Mouse (Mus musculus) MEL (cell line): ENCODE results near the gene Eif2ak1. TPM values are rescaled to one million over a fixed set of nuclear protein-coding genes. Genes with fewer than 3 reads are reported as not detected.

Experiments used
- DNase-seq: peaks from one replicate; pipeline ENCODE4 v3.0.0; 2011; ENCODE audit warnings: low read depth, low spot score
- H3K27ac ChIP-seq: 2 replicates; pipeline ENCODE4 v1.5.1; 2012; ENCODE audit warnings: low read depth, mild to moderate bottlenecking, control low read depth, low read length, moderate library complexity; ENCODE audit not compliant: control insufficient read depth
- H3K27me3 ChIP-seq, 2 experiments: fragments of 150-350 bp in 1 of 2; sonication (generic) in 1 of 2; 2 replicates each; pipeline ENCODE4 v1.6.1; 2012; ENCODE audit warnings: low read length in 2 of 2, mild to moderate bottlenecking in 2 of 2, improper control_type of control experiment in 1 of 2, moderate library complexity in 1 of 2; ENCODE audit not compliant: insufficient read depth in 2 of 2, control insufficient read depth in 1 of 2
- H3K36me3 ChIP-seq, 2 experiments: 2 replicates each; pipeline ENCODE4 v1.6.1; 2012 to 2014; ENCODE audit warnings: low read length in 2 of 2, improper control_type of control experiment in 1 of 2, inconsistent platforms in 1 of 2, mild to moderate bottlenecking in 1 of 2; ENCODE audit not compliant: insufficient read depth in 2 of 2, control insufficient read depth in 1 of 2
- H3K4me1 ChIP-seq, 2 experiments: fragments of 150-350 bp in 1 of 2; sonication (generic) in 1 of 2; 2 replicates each; pipeline ENCODE4 v1.6.1; 2012; ENCODE audit warnings: low read length in 2 of 2, improper control_type of control experiment in 1 of 2, mild to moderate bottlenecking in 1 of 2; ENCODE audit not compliant: insufficient read depth in 2 of 2, control insufficient read depth in 1 of 2
- H3K4me3 ChIP-seq, 2 experiments: fragments of 150-350 bp in 1 of 2; sonication (generic) in 1 of 2; 2 replicates each; pipeline ENCODE4 v1.5.1; 2012; ENCODE audit warnings: low read depth in 2 of 2, low read length in 2 of 2, mild to moderate bottlenecking in 2 of 2, moderate library complexity in 2 of 2, control low read depth in 1 of 2, improper control_type of control experiment in 1 of 2; ENCODE audit not compliant: control insufficient read depth in 1 of 2, insufficient read depth in 1 of 2
- H3K79me2 ChIP-seq: 2 replicates; pipeline ENCODE4 v1.6.1; 2012; ENCODE audit warnings: mild to moderate bottlenecking, low read length, moderate library complexity; ENCODE audit not compliant: control insufficient read depth, poor library complexity, insufficient read depth
- H3K9ac ChIP-seq: 2 replicates; pipeline ENCODE4 v1.6.1; 2012; ENCODE audit warnings: low read depth, mild to moderate bottlenecking, control low read depth, low read length, moderate library complexity; ENCODE audit not compliant: control insufficient read depth, poor library complexity, severe bottlenecking
- H3K9me3 ChIP-seq: fragments of 150-350 bp; sonication (generic); replicated peaks from 2 replicates; pipeline ENCODE4 v1.6.1; 2012; ENCODE audit warnings: mild to moderate bottlenecking, low read length, improper control_type of control experiment, moderate library complexity; ENCODE audit not compliant: insufficient read depth
- BHLHE40 ChIP-seq: IDR thresholded peaks from 2 replicates; pipeline ENCODE4 v1.6.1; 2012; ENCODE audit warnings: low read depth, mild to moderate bottlenecking, inconsistent platforms, low read length, improper control_type of control experiment, borderline replicate concordance
- CHD2 ChIP-seq: IDR thresholded peaks from 2 replicates; pipeline ENCODE4 v1.6.1; 2011; ENCODE audit warnings: low read length, improper control_type of control experiment
- CTCF ChIP-seq, 3 experiments: IDR thresholded peaks in 2 of 3; conservative IDR thresholded peaks in 1 of 3; 2 replicates each; pipeline ENCODE4 v1.5.1; 2011 to 2012; ENCODE audit warnings: low read length in 3 of 3, low read depth in 2 of 3, mild to moderate bottlenecking in 2 of 3, improper control_type of control experiment in 1 of 3, inconsistent platforms in 1 of 3, mixed read lengths in 1 of 3, moderate library complexity in 1 of 3; ENCODE audit not compliant: control insufficient read depth in 1 of 3, insufficient read depth in 1 of 3, poor library complexity in 1 of 3, severe bottlenecking in 1 of 3
- E2F4 ChIP-seq: IDR thresholded peaks from 2 replicates; pipeline ENCODE4 v1.6.1; 2011; ENCODE audit warnings: low read depth, low read length, improper control_type of control experiment, borderline replicate concordance
- ELF1 ChIP-seq: IDR thresholded peaks from 2 replicates; pipeline ENCODE4 v1.6.1; 2014; ENCODE audit warnings: low read depth, mild to moderate bottlenecking, inconsistent platforms, low read length, improper control_type of control experiment, moderate library complexity
- EP300 ChIP-seq, 2 experiments: IDR thresholded peaks; 2 replicates each; pipeline ENCODE4 v1.6.1; 2011; ENCODE audit warnings: improper control_type of control experiment in 2 of 2, low read length in 2 of 2, low read depth in 1 of 2, mild to moderate bottlenecking in 1 of 2
- GABPA ChIP-seq: IDR thresholded peaks from 2 replicates; pipeline ENCODE4 v1.6.1; 2012; ENCODE audit warnings: low read depth, mild to moderate bottlenecking, inconsistent platforms, low read length, improper control_type of control experiment, moderate library complexity
- GATA1 ChIP-seq: IDR thresholded peaks from 2 replicates; pipeline ENCODE4 v1.6.1; 2011; ENCODE audit warnings: low read depth, low read length, improper control_type of control experiment
- HCFC1 ChIP-seq: IDR thresholded peaks from 2 replicates; pipeline ENCODE4 v1.6.1; 2012; ENCODE audit warnings: low read depth, mild to moderate bottlenecking, inconsistent platforms, low read length, improper control_type of control experiment, moderate library complexity
- JUND ChIP-seq: IDR thresholded peaks from 2 replicates; pipeline ENCODE4 v1.6.1; 2011; ENCODE audit warnings: low read depth, mild to moderate bottlenecking, improper control_type of control experiment, low read length
- KAT2A ChIP-seq: conservative IDR thresholded peaks from 2 replicates; pipeline ENCODE4 v1.6.1; 2012; ENCODE audit warnings: low read depth, low read length, improper control_type of control experiment, inconsistent platforms
- MAFK ChIP-seq: IDR thresholded peaks from 2 replicates; pipeline ENCODE4 v1.6.1; 2011; ENCODE audit warnings: low read depth, mild to moderate bottlenecking, low read length, improper control_type of control experiment, borderline replicate concordance
- MAZ ChIP-seq: IDR thresholded peaks from 2 replicates; pipeline ENCODE4 v1.6.1; 2012; ENCODE audit warnings: low read depth, mild to moderate bottlenecking, inconsistent platforms, low read length, improper control_type of control experiment
- MYB ChIP-seq: IDR thresholded peaks from 2 replicates; pipeline ENCODE4 v1.6.1; 2011; ENCODE audit warnings: mild to moderate bottlenecking, low read depth, low read length, improper control_type of control experiment
- MYC ChIP-seq: IDR thresholded peaks from 2 replicates; pipeline ENCODE4 v1.6.1; 2011; ENCODE audit warnings: low read depth, mild to moderate bottlenecking, low read length, improper control_type of control experiment, moderate library complexity
- NRF1 ChIP-seq: IDR thresholded peaks from 2 replicates; pipeline ENCODE4 v1.6.1; 2014; ENCODE audit warnings: low read depth, mild to moderate bottlenecking, inconsistent platforms, low read length, improper control_type of control experiment, moderate library complexity; ENCODE audit not compliant: poor library complexity, insufficient read depth, severe bottlenecking
- POLR2A ChIP-seq, 2 experiments: IDR thresholded peaks; 2 replicates each; pipeline ENCODE4 v1.6.1; 2011 to 2012; ENCODE audit warnings: low read length in 2 of 2, mild to moderate bottlenecking in 2 of 2, control low read depth in 1 of 2, improper control_type of control experiment in 1 of 2, low read depth in 1 of 2, moderate library complexity in 1 of 2; ENCODE audit not compliant: control insufficient read depth in 1 of 2, insufficient read depth in 1 of 2, poor library complexity in 1 of 2
- POLR2AphosphoS5 ChIP-seq: IDR thresholded peaks from 2 replicates; pipeline ENCODE4 v1.6.1; 2012; ENCODE audit warnings: low read depth, borderline replicate concordance, mild to moderate bottlenecking, inconsistent platforms, low read length, moderate library complexity, mixed read lengths
- SMC3 ChIP-seq: IDR thresholded peaks from 2 replicates; pipeline ENCODE4 v1.6.1; 2011; ENCODE audit warnings: low read depth, low read length, improper control_type of control experiment
- TAL1 ChIP-seq: IDR thresholded peaks from 2 replicates; pipeline ENCODE4 v1.6.1; 2012; ENCODE audit warnings: mild to moderate bottlenecking, inconsistent platforms, low read length, moderate library complexity, mixed read lengths
- USF1 ChIP-seq: IDR thresholded peaks from 2 replicates; pipeline ENCODE4 v1.6.1; 2014; ENCODE audit warnings: low read depth, mild to moderate bottlenecking, inconsistent platforms, low read length, improper control_type of control experiment, moderate library complexity
- USF2 ChIP-seq, 2 experiments: IDR thresholded peaks; 2 replicates each; pipeline ENCODE4 v1.6.1; 2011 to 2012; ENCODE audit warnings: improper control_type of control experiment in 2 of 2, low read length in 2 of 2, borderline replicate concordance in 1 of 2, inconsistent platforms in 1 of 2, low read depth in 1 of 2, mild to moderate bottlenecking in 1 of 2; ENCODE audit not compliant: insufficient read depth in 1 of 2
- ZC3H11A ChIP-seq: IDR thresholded peaks from 2 replicates; pipeline ENCODE4 v1.6.1; 2012; ENCODE audit warnings: low read depth, mild to moderate bottlenecking, inconsistent platforms, low read length, improper control_type of control experiment
- ZNF384 ChIP-seq: IDR thresholded peaks from 2 replicates; pipeline ENCODE4 v1.6.1; 2012; ENCODE audit warnings: low read depth, mild to moderate bottlenecking, inconsistent platforms, low read length, improper control_type of control experiment
- polyA plus RNA-seq, 2 experiments: library from polyadenylated mRNA; stranded (reverse) in 1 of 2; unstranded in 1 of 2; fragments of >175 nt in 1 of 2; fragments of >200 nt in 1 of 2; gene quantifications; 2 replicates each; pipeline versions ENCODE4 v1.2.1 to v1.2.4; 2012; ENCODE audit warnings: low replicate concordance in 2 of 2, low read depth in 1 of 2; ENCODE audit not compliant: insufficient read length in 2 of 2, insufficient read depth in 1 of 2, missing spikeins in 1 of 2
- total RNA-seq: library from RNA; depleted of rRNA; stranded (reverse); fragments of 300-350 nt; gene quantifications from 2 replicates; pipeline ENCODE4 v1.2.3, GENCODE M21; 2012

Eif2ak1 gene
- total and polyA plus RNA-seq, 3 experiments: 14.8 to 33.5 (median 26.7) TPM

DNA sequence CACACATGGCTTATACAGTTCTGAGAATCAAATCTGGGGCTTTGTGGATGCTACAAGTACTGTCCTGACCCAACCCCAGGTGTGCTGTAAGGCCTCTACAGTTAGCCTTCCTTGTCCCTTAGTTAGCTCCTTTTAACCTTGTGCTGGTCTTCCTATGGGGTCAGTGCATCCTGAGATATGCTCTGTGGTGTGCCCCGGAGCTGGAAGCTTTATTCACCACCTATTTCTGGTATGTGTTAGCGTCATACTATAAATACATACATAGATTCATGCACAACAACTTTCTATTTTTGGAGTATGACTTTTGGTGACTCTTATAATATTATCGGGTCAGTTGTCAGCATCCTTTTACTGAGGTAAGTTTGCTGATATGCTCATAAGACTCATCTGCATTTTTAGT, 67.7 kb downstream of the Eif2ak1 start:
- H3K9ac ChIP-seq: no peak overlapping the region
- no peak for DNase-seq
- no peaks in the 10 kb centered on the region for H3K27me3 ChIP-seq
- H3K9me3 ChIP-seq: no peaks in the 10 kb centered on the region
- H3K36me3 ChIP-seq: peaks cover 0 to 15% of the 10 kb centered on the region in 2 experiments; a peak in 2 of 4 replicates
- H3K4me3 ChIP-seq: no peak overlapping the region
- TF ChIP-seq POLR2A (IDR thresholded peaks at IDR 0.05; ENCODE audit: control insufficient read depth in 1 of 2, insufficient read depth in 1 of 2, low read depth in 1 of 2, low read length in 2 of 2, poor library complexity in 1 of 2) (no peak), ZNF384 (no peak), USF1 (no peak), NRF1 (no peak), E2F4 (no peak), HCFC1 (no peak), MYB (no peak), ZC3H11A (no peak), JUND (no peak), GATA1 (no peak), MYC (no peak), SMC3 (no peak)
- H3K27ac ChIP-seq: no peak overlapping the region
- H3K79me2 ChIP-seq: no peaks in the 10 kb centered on the region
- H3K4me1 ChIP-seq: no peaks in the 10 kb centered on the region

DNA sequence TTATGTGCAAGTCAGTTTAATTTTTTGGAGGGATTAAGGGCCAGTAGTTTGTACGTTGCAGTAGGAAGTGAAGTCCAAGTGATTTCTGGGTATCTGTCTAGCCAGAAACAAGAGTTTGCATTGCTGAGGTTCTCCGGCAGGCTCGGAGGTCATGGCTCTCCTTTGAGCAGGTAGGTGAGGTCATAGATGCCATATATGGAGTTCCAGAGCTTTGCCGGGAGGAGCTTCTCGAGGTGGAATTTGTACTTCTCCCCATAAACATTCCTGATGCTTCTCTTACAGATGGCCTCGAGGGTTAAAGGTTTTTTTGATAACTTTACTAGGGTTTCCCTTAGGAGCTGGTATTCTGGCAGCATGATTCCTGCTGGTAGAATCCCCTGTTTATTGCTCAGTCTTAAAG, 73.2 kb downstream of the Eif2ak1 start:
- Histone ChIP-seq H3K4me3 (no peak overlapping the region), H3K9ac (no peak overlapping the region), H3K27me3 (no peaks in the 10 kb centered on the region), H3K27ac (no peak overlapping the region), H3K36me3 (peaks cover 5 to 9% of the 10 kb centered on the region in 2 experiments), H3K9me3 (no peaks in the 10 kb centered on the region), H3K79me2 (no peaks in the 10 kb centered on the region), H3K4me1 (peaks cover 2 to 13% of the 10 kb centered on the region in 2 experiments)
- TF ChIP-seq GATA1 (no peak), EP300 (IDR thresholded peaks at IDR 0.05; ENCODE audit: low read depth in 1 of 2, low read length in 2 of 2) (no peak), POLR2AphosphoS5 (no peak), NRF1 (no peak), ZC3H11A (no peak), E2F4 (no peak), GABPA (no peak), BHLHE40 (no peak), TAL1 (no peak), USF2 (IDR thresholded peaks at IDR 0.05; ENCODE audit: borderline replicate concordance in 1 of 2, insufficient read depth in 1 of 2, low read depth in 1 of 2, low read length in 2 of 2) (no peak), KAT2A (no peak), CHD2 (no peak), ELF1 (no peak), MAFK (no peak), USF1 (no peak), CTCF (IDR thresholded peaks at IDR 0.05 in 2 of 3, conservative IDR thresholded peaks at IDR 0.05 in 1 of 3; ENCODE audit: control insufficient read depth in 1 of 3, insufficient read depth in 1 of 3, low read depth in 2 of 3, low read length in 3 of 3, poor library complexity in 1 of 3, severe bottlenecking in 1 of 3) (no peak), SMC3 (no peak), MAZ (no peak)
- no peak for DNase-seq
